In the genomic region with DNA sequence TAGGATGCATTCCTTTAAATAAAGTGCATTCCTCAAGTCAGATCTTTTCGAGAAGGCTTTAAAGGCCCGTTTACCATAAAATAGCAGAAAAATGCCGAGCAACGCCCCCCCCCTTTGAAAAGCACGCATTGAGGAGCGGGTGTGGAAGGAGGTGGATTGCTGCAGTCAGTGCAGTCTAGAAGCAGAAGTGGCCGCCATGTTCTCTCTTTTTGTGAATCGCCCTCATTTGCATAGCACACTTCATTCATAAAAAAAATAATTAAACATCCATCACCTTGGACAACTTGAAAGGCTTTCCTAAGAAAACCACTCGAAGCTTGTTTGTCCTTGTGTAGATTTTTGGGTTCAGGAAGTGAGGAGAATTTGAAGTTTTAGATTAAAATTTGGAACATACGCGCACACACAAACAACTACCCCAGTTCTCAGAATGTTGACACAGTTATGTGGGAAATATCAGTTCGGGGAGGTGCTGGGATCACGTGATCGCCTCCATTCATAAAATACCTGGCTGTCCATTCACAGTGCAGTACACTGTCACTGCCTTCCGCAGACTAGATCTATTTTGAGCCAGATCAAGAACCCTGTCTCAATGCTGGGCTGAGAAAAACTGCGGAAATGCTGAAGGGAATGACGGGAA, we compare ENCODE assay signal across 8 mouse cellular contexts. TPM values are rescaled to one million over a fixed set of nuclear protein-coding genes. Genes with fewer than 3 reads are reported as not detected.
DNase-seq lines count a peak whose midpoint lies in the region.

No protein-coding gene starts in this region.

- H3K36me3 ChIP-seq in hindbrain, embryonic 10.5 days = peaks cover 8% of the 10 kb centered on the region

- H3K9me3 ChIP-seq in hindbrain, embryonic 10.5 days = no peaks in the 10 kb centered on the region

- H3K4me1 ChIP-seq in hindbrain, embryonic 10.5 days (replicated peaks) = peaks cover 37% of the 10 kb centered on the region

- DNase-seq in gastrocnemius, adult 18-20 months (ENCODE audit: low spot score) = peak; percentile 44
- DNase-seq in gastrocnemius, adult 8-10 months (ENCODE audit: low spot score in 2 of 2) = no peak
- peak; percentile 55 for DNase-seq in c-Kit-negative CD71-positive TER-119-positive erythroid progenitor cells, embryonic 14.5 days (ENCODE audit: low read depth, low spot score)
- peak; percentile 69 for DNase-seq in fibroblast of lung, adult 2 months (ENCODE audit: low read depth)
- peak; percentile 64 for DNase-seq in hindbrain, embryonic 10.5 days (ENCODE audit: low spot score)
- peak; percentile 32 to 50 for DNase-seq in layer of hippocampus, postnatal 10 days (ENCODE audit: low spot score in 2 of 2)
- peak; percentile 79 for DNase-seq in lung, postnatal 36 days
- peak; percentile 56 to 59 for DNase-seq in right cerebral cortex, adult 2 months (ENCODE audit: low spot score in 2 of 2)

- H3K4me3 ChIP-seq in hindbrain, embryonic 10.5 days = peak overlapping the region; percentile 98

- peaks cover 3% of the 10 kb centered on the region; the same call in 1 of the 2 replicates for H3K27me3 ChIP-seq in hindbrain, embryonic 10.5 days (ENCODE audit: insufficient read depth, poor library complexity, severe bottlenecking)

- H3K27ac ChIP-seq in hindbrain, embryonic 10.5 days = peak overlapping the region; percentile 99

- 7% methylated on average over 17 of the region's 17 CpGs for WGBS in hindbrain, embryonic 10.5 days

RNA-seq across cellular contexts. Expression of gene Spred1, which starts 1.6 kb away (rescaled TPM):
- 1 to 10 TPM; 4.6 to 5.8 TPM for total RNA-seq in gastrocnemius, adult 18-20 months (2021)
- total RNA-seq in gastrocnemius, adult 8-10 months (2022) = 1 to 10 TPM; 4.4 to 6.0 (median 5.2) TPM
- 8.9 and 12.1 TPM in 2 replicates for polyA plus RNA-seq in hindbrain, embryonic 10.5 days (2016; fragmentation: Nextera tagmentation; extraction: Ambion mirVana)
- total RNA-seq in layer of hippocampus, postnatal 10 days (2021) = 10 to 100 TPM; 67.5 to 72.2 TPM

Comparison
In these comparisons a context has a peak if more than half of its experiments do, and no peak if none do; other contexts are left out.
1. DNase-seq: peak in gastrocnemius, adult 18-20 months (single experiment), c-Kit-negative CD71-positive TER-119-positive erythroid progenitor cells, embryonic 14.5 days (single experiment), fibroblast of lung, adult 2 months (single experiment), hindbrain, embryonic 10.5 days (single experiment), layer of hippocampus, postnatal 10 days (2 of 2), lung, postnatal 36 days (single experiment) and right cerebral cortex, adult 2 months (2 of 2); none in gastrocnemius, adult 8-10 months (0 of 2).
2. RNA of gene Spred1, which starts 1.6 kb away (total RNA-seq): 67.5 to 72.2 TPM in layer of hippocampus, postnatal 10 days; 4.6 to 5.8 TPM in gastrocnemius, adult 18-20 months and 4.4 to 6.0 TPM in gastrocnemius, adult 8-10 months; every median in the first group is over 4 times any median in the second.